Mouse (Mus musculus): ENCODE results near the gene Atp2a3.

Gene Atp2a3

GRCm38 (mm10) chr11:73036889-73037288 lies 75.9 kb downstream of the Atp2a3 start:
- DNase-seq (ENCODE audit: low spot score): no peak

- DNase-seq (ENCODE audit: low spot score): no peak
Observed at GRCm38 (mm10) chr11:73037691-73038090, 76.7 kb downstream of the Atp2a3 start.

GRCm38 (mm10) chr11:73039102-73039799 lies 78.3 kb downstream of the Atp2a3 start:
- DNase-seq (ENCODE audit: low spot score): peak; percentile 86

All from embryo, embryonic 10 days (tissue).